Mouse (Mus musculus) lung, adult 2 months (tissue): Measurements from ENCODE around the gene Marc1.

Source experiments
- CTCF ChIP-seq: fragments of 200-500 bp; IDR thresholded peaks from 2 replicates; pipeline ENCODE4 v1.5.1; 2011; ENCODE audit warnings: mild to moderate bottlenecking, low read length, control low read depth; ENCODE audit not compliant: insufficient read depth
- POLR2A ChIP-seq: fragments of 200-500 bp; IDR thresholded peaks from 2 replicates; pipeline ENCODE4 v1.6.1; 2011; ENCODE audit warnings: low read depth, mild to moderate bottlenecking, control low read depth, low read length, borderline replicate concordance; ENCODE audit errors: extremely low read depth

DNA sequence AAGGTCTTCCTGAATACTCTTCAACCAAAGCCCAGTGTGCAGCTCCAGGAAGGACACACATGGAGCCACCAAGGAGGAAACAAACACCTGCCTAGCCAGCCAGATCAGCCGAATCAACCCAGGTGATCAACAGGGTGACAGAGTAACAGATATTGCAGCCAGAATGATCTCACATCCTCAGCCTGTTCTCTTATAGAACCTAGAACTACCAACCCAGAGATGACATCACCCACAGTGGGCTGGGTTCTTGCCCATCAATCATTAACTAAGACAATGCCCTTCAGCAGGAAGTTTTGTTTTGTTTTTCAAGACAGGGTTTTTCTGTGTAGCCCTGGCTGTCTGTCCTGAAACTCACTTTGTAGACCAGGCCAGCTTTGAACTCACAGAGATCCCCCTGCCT is 47.1 kb upstream of the Marc1 start:
- TF ChIP-seq CTCF (no peak), POLR2A (no peak)
